Mouse (Mus musculus): ENCODE results near the gene Tnfsf13b.
A peak's percentile ranks its signal among the peaks of the same experiment; 100 is the strongest.

The Tnfsf13b gene

GRCm38 (mm10) chr8:10006156-10006985, at the start of gene Tnfsf13b:
TSS of gene Tnfsf13b (plus strand) at chr8:10006467.
- ATAC-seq (ENCODE audit: insufficient number of reproducible peaks, low FRiP score, low TSS enrichment): no peak

- no peak for ATAC-seq (ENCODE audit: insufficient number of reproducible peaks, low FRiP score, low TSS enrichment)
Observed at GRCm38 (mm10) chr8:9958338-9958737, 47.9 kb upstream of the Tnfsf13b start.

GRCm38 (mm10) chr8:9959919-9960318, 46.3 kb upstream of the Tnfsf13b start:
- no peak for ATAC-seq (ENCODE audit: insufficient number of reproducible peaks, low FRiP score, low TSS enrichment)

- ATAC-seq (ENCODE audit: insufficient number of reproducible peaks, low FRiP score, low TSS enrichment): no peak
Observed at GRCm38 (mm10) chr8:9971866-9972265, 34.4 kb upstream of the Tnfsf13b start.

GRCm38 (mm10) chr8:9975276-9975675, 31.0 kb upstream of the Tnfsf13b start:
- no peak for ATAC-seq (ENCODE audit: insufficient number of reproducible peaks, low FRiP score, low TSS enrichment)

GRCm38 (mm10) chr8:9975898-9976611, 30.2 kb upstream of the Tnfsf13b start:
- peak; percentile 90 for ATAC-seq (ENCODE audit: insufficient number of reproducible peaks, low FRiP score, low TSS enrichment)

- no peak for ATAC-seq (ENCODE audit: insufficient number of reproducible peaks, low FRiP score, low TSS enrichment)
Observed at GRCm38 (mm10) chr8:9977016-9977415, 29.3 kb upstream of the Tnfsf13b start.

GRCm38 (mm10) chr8:9977573-9978314, 28.5 kb upstream of the Tnfsf13b start, which contains the start of the genes Lig4 and Abhd13:
TSS of gene Lig4 (minus strand) at chr8:9977686.
TSS of gene Abhd13 (plus strand) at chr8:9977707.
- ATAC-seq (ENCODE audit: insufficient number of reproducible peaks, low FRiP score, low TSS enrichment): peak; percentile 49

- no peak for ATAC-seq (ENCODE audit: insufficient number of reproducible peaks, low FRiP score, low TSS enrichment)
Observed at GRCm38 (mm10) chr8:9978475-9979230, 27.6 kb upstream of the Tnfsf13b start.

GRCm38 (mm10) chr8:9979746-9980145, 26.5 kb upstream of the Tnfsf13b start:
- ATAC-seq (ENCODE audit: insufficient number of reproducible peaks, low FRiP score, low TSS enrichment): no peak

GRCm38 (mm10) chr8:9980188-9980587, 26.1 kb upstream of the Tnfsf13b start:
- ATAC-seq (ENCODE audit: insufficient number of reproducible peaks, low FRiP score, low TSS enrichment): no peak

- ATAC-seq (ENCODE audit: insufficient number of reproducible peaks, low FRiP score, low TSS enrichment): no peak
Observed at GRCm38 (mm10) chr8:10004115-10004514, 2.2 kb upstream of the Tnfsf13b start.

- peak; percentile 75 for ATAC-seq (ENCODE audit: insufficient number of reproducible peaks, low FRiP score, low TSS enrichment)
Observed at GRCm38 (mm10) chr8:10006986-10007659, 856 bp downstream of the Tnfsf13b start.

GRCm38 (mm10) chr8:10007660-10008028, 1.4 kb downstream of the Tnfsf13b start:
- no peak for ATAC-seq (ENCODE audit: insufficient number of reproducible peaks, low FRiP score, low TSS enrichment)

GRCm38 (mm10) chr8:10016252-10016651, 10.0 kb downstream of the Tnfsf13b start:
- no peak for ATAC-seq (ENCODE audit: insufficient number of reproducible peaks, low FRiP score, low TSS enrichment)

GRCm38 (mm10) chr8:10017231-10017630, 11.0 kb downstream of the Tnfsf13b start:
- ATAC-seq (ENCODE audit: insufficient number of reproducible peaks, low FRiP score, low TSS enrichment): no peak

- ATAC-seq (ENCODE audit: insufficient number of reproducible peaks, low FRiP score, low TSS enrichment): no peak
Observed at GRCm38 (mm10) chr8:10030320-10031060, 24.2 kb downstream of the Tnfsf13b start.

- no peak for ATAC-seq (ENCODE audit: insufficient number of reproducible peaks, low FRiP score, low TSS enrichment)
Observed at GRCm38 (mm10) chr8:10031177-10031576, 24.9 kb downstream of the Tnfsf13b start.

- no peak for ATAC-seq (ENCODE audit: insufficient number of reproducible peaks, low FRiP score, low TSS enrichment)
Observed at GRCm38 (mm10) chr8:10040866-10041265, 34.6 kb downstream of the Tnfsf13b start.
